In the genomic region with DNA sequence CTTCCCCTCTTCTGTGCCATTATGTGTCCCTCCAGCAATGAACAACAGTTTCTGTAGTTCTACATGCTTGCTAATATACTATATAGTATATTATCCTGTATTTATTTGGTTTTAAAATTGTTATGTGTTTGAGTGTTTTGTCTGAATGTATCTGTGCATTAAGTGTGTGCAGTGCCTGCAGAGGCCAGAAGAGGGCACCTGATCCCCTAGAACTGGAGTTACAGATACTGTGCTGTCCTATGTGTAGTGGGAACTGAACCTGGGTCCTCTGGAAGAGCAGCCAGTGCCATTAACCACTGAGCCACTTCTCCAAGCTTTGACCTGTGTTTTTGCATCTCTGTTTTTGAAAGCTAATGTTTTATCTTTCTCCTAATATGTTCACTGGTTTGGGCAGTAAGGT, we compare ENCODE assay signal across 15 mouse cellular contexts. TPM values are rescaled to one million over a fixed set of nuclear protein-coding genes. Genes with fewer than 3 reads are reported as not detected.
DNase-seq lines count a peak whose midpoint lies in the region; ATAC-seq and TF ChIP-seq lines count a peak whose summit lies in the region.
"Had no signal": no experiment of that assay in that cellular context is flagged by ENCODE, and none has a peak within 500 bp of the region (broad histone marks: within the 10 kb centered on the region; RNA-seq: fewer than 3 reads in every experiment).

No protein-coding gene starts in this region.

- H3K4me1 ChIP-seq in hindbrain, postnatal 0 days (ENCODE audit: insufficient read depth, low read length): no peaks in the 10 kb centered on the region
- H3K4me1 ChIP-seq in hindbrain, embryonic 14.5 days (replicated peaks; ENCODE audit: control insufficient read depth, insufficient read depth, low read length): no peaks in the 10 kb centered on the region
- no peaks in the 10 kb centered on the region for H3K4me1 ChIP-seq in lung, embryonic 14.5 days (ENCODE audit: insufficient read depth)
- H3K4me1 ChIP-seq in small intestine, adult 2 months (ENCODE audit: control insufficient read depth, insufficient read depth, insufficient read length, low read length): no peaks in the 10 kb centered on the region

- peak; percentile 42 for TF ChIP-seq CTCF in hindbrain, postnatal 0 days (IDR thresholded peaks at IDR 0.05; ENCODE audit: low read depth)
- TF ChIP-seq CTCF in lung, embryonic 14.5 days (IDR thresholded peaks at IDR 0.05; ENCODE audit: low read depth): peak; percentile 45
- TF ChIP-seq CTCF in small intestine, adult 2 months (IDR thresholded peaks at IDR 0.05; ENCODE audit: extremely low read depth, insufficient read length, insufficient replicate concordance, low read depth, low read length): peak; percentile 11; the same call in 1 of the 2 replicates

- TF ChIP-seq POLR2A in small intestine, adult 2 months (IDR thresholded peaks at IDR 0.05; ENCODE audit: low read depth, low read length): no peak

- no peak overlapping the region for H3K9ac ChIP-seq in hindbrain, postnatal 0 days (replicated peaks; ENCODE audit: low read length)
- H3K9ac ChIP-seq in hindbrain, embryonic 14.5 days: no peak overlapping the region
- H3K9ac ChIP-seq in lung, embryonic 14.5 days: no peak overlapping the region

- no peak overlapping the region for H3K4me3 ChIP-seq in hindbrain, postnatal 0 days (ENCODE audit: low read length)
- no peak overlapping the region for H3K4me3 ChIP-seq in hindbrain, embryonic 14.5 days (replicated peaks; ENCODE audit: low read length)
- H3K4me3 ChIP-seq in lung, embryonic 14.5 days (ENCODE audit: low read depth, low read length): no peak overlapping the region
- H3K4me3 ChIP-seq in small intestine, adult 2 months (ENCODE audit: low read depth, low read length): no peak overlapping the region

- no peak overlapping the region for H3K4me2 ChIP-seq in hindbrain, postnatal 0 days (ENCODE audit: low read depth, low read length)
- H3K4me2 ChIP-seq in hindbrain, embryonic 14.5 days (replicated peaks): no peak overlapping the region
- H3K4me2 ChIP-seq in lung, embryonic 14.5 days: no peak overlapping the region

- no peaks in the 10 kb centered on the region for H3K27me3 ChIP-seq in hindbrain, postnatal 0 days (ENCODE audit: insufficient read depth, low read length)
- H3K27me3 ChIP-seq in hindbrain, embryonic 14.5 days (ENCODE audit: control insufficient read depth, insufficient read depth, low read length): no peaks in the 10 kb centered on the region
- no peaks in the 10 kb centered on the region for H3K27me3 ChIP-seq in lung, embryonic 14.5 days (ENCODE audit: insufficient read depth, low read length)
- no peaks in the 10 kb centered on the region for H3K27me3 ChIP-seq in small intestine, adult 2 months (ENCODE audit: control insufficient read depth, insufficient read depth, low read length)

- intact Hi-C loops in left cerebral cortex, postnatal 36 days (cut with DNase I): no loop called here

- H3K9me3 ChIP-seq in hindbrain, postnatal 0 days (ENCODE audit: low read length): no peaks in the 10 kb centered on the region
- H3K9me3 ChIP-seq in hindbrain, embryonic 14.5 days (ENCODE audit: control insufficient read depth, low read length): no peaks in the 10 kb centered on the region
- H3K9me3 ChIP-seq in lung, embryonic 14.5 days (ENCODE audit: low read depth, low read length): 0 out of 2 replicates have a peak, but pooled peaks cover 3% of the 10 kb centered on the region

- ATAC-seq in hindbrain, postnatal 0 days: no peak
- ATAC-seq in hindbrain, embryonic 14.5 days (ENCODE audit: low FRiP score): no peak
- no peak for ATAC-seq in lung, embryonic 14.5 days (ENCODE audit: insufficient read depth)
- ATAC-seq: inflammation-experienced regulatory T-cells, adult 6 months had no signal

- no peaks in the 10 kb centered on the region for H3K36me3 ChIP-seq in hindbrain, postnatal 0 days (ENCODE audit: insufficient read depth, low read length)
- no peaks in the 10 kb centered on the region for H3K36me3 ChIP-seq in hindbrain, embryonic 14.5 days (replicated peaks; ENCODE audit: control insufficient read depth, insufficient read depth)
- H3K36me3 ChIP-seq in lung, embryonic 14.5 days (ENCODE audit: insufficient read depth): no peaks in the 10 kb centered on the region
- H3K36me3 ChIP-seq in small intestine, adult 2 months (ENCODE audit: control insufficient read depth, insufficient read depth, low read length): no peaks in the 10 kb centered on the region

- DNase-seq in hindbrain, postnatal 0 days (ENCODE audit: low spot score): no peak
- no peak for DNase-seq in hindbrain, embryonic 14.5 days (ENCODE audit: low spot score)
- DNase-seq in lung, embryonic 14.5 days: no peak
- DNase-seq in lung, postnatal 25 days (ENCODE audit: low spot score): no peak
- DNase-seq in ES-CJ7 (ENCODE audit: low read depth, low spot score): peak; percentile 27
- no peak for DNase-seq in left cerebral cortex, postnatal 36 days (ENCODE audit: low spot score in 2 of 2)
- DNase-seq: adrenal gland, postnatal 36 days; cerebellum, postnatal 36 days; heart, postnatal 14 days; kidney, postnatal 25 days; midbrain, embryonic 14.5 days; right cerebral cortex, postnatal 25 days; thymus, postnatal 36 days had no signal

- H3K27ac ChIP-seq in hindbrain, postnatal 0 days: no peak overlapping the region
- no peak overlapping the region for H3K27ac ChIP-seq in hindbrain, embryonic 14.5 days
- H3K27ac ChIP-seq in lung, embryonic 14.5 days (ENCODE audit: low read depth): no peak overlapping the region
- no peak overlapping the region for H3K27ac ChIP-seq in small intestine, adult 2 months (ENCODE audit: insufficient read depth, low read depth, low read length)

RNA-seq across cellular contexts. Expression of a gene that starts 46.3 kb away (rescaled TPM):
- total RNA-seq in hindbrain, postnatal 0 days (2014; rRNA removed): 2.1 and 2.6 TPM in 2 replicates
- 2.9 and 3.1 TPM in 2 replicates for polyA plus RNA-seq in hindbrain, postnatal 0 days (2015; fragmentation: Nextera tagmentation; extraction: Ambion mirVana)
- 0.82 and 1.3 TPM in 2 replicates for polyA plus RNA-seq in hindbrain, embryonic 14.5 days (2014; fragmentation: Nextera tagmentation; extraction: Ambion mirVana)
- polyA plus RNA-seq in lung, embryonic 14.5 days (2014; fragmentation: Nextera tagmentation; extraction: Ambion mirVana): 0.26 and 0.49 TPM in 2 replicates
- polyA plus RNA-seq in small intestine, adult 2 months (2012; rRNA removed): 0.08 and 0.58 TPM in 2 replicates
- total RNA-seq in left cerebral cortex, postnatal 36 days (2021): 1 to 10 TPM; 2.2 to 3.0 TPM
